Mouse (Mus musculus) thymus, adult 2 months (tissue): Measurements from ENCODE around the gene Mlf2.

Source experiments
- CTCF ChIP-seq: fragments of 200-500 bp; IDR thresholded peaks from 2 replicates; pipeline ENCODE4 v1.5.1; 2012; ENCODE audit warnings: mild to moderate bottlenecking, control low read depth, low read length, moderate library complexity, borderline replicate concordance; ENCODE audit not compliant: control insufficient read depth, poor library complexity, insufficient read depth; ENCODE audit errors: extremely low read depth
- POLR2A ChIP-seq: fragments of 200-500 bp; IDR thresholded peaks from 2 replicates; pipeline ENCODE4 v1.6.1; 2012; ENCODE audit warnings: mild to moderate bottlenecking, low read length, control low read depth, moderate library complexity; ENCODE audit not compliant: control insufficient read depth, poor library complexity, insufficient read depth; ENCODE audit errors: extremely low read depth

GRCm38 (mm10) chr6:124907767-124908166 is 23.4 kb upstream of the Mlf2 start:
- TF ChIP-seq POLR2A (no peak), CTCF (no peak)
